Mouse (Mus musculus) C2C12 (cell line): ENCODE measurements around the gene Rptor.

Experiments used
- CEBPB ChIP-seq: IDR thresholded peaks from one replicate; pipeline ENCODE4 v1.6.1; 2011; ENCODE audit warnings: low read depth, mild to moderate bottlenecking, control low read depth, moderate library complexity
- CTCF ChIP-seq: IDR thresholded peaks from one replicate; pipeline ENCODE4 v1.5.1; 2011; ENCODE audit not compliant: control insufficient read depth, insufficient read depth, insufficient read length
- MAX ChIP-seq: IDR thresholded peaks from one replicate; pipeline ENCODE4 v1.6.1; 2011; ENCODE audit warnings: mild to moderate bottlenecking, control low read depth
- MYOD1 ChIP-seq: IDR thresholded peaks from one replicate; pipeline ENCODE4 v1.6.1; 2011; ENCODE audit warnings: low read depth; ENCODE audit not compliant: control insufficient read depth, insufficient read length
- USF1 ChIP-seq: IDR thresholded peaks from one replicate; pipeline ENCODE4 v1.6.1; 2011; ENCODE audit warnings: low read depth, mild to moderate bottlenecking, control low read depth, moderate library complexity

DNA sequence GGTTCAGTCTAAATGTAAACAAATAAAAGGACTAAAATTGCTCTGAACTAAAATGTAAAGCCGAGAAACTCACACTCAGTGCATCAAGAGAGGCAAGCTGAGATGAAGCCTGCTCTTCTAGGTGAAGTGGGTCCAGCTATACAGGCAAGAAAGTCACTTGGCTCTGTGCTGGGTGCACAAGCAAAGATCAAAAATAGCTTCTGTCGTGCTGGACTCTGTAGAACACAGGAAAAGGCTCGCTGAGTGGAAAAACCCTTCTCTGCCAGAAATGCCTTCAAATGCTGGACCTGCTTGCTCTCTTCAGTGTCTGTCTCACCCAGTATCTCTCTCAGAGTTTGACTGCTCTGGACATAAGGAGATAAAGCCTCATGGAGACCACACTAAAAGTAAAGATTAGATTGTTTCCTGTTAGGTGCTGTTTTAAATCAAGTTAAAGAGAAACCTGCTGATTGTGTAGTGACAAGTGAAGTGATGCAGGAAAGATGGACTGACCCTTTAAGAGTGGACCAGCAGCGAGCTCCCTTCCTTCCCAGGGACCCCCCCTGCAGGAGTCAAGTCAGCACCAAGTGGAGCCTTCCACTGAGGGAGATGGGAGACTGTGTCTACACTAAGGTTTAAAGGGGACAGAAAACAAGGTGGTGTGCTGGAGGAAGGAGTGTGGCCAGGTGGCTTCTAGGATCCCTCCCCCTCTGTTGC, 130.4 kb downstream of the Rptor start:
- no peak for TF ChIP-seq CTCF
- no peak for TF ChIP-seq MAX
- no peak for TF ChIP-seq CEBPB
- TF ChIP-seq USF1, result no peak
- no peak for TF ChIP-seq MYOD1
